7 mouse cellular contexts compared by ENCODE assay signal in genomic region chr19:27904655-27905054, GRCm38 (mm10).
DNase-seq lines count a peak whose midpoint lies in the region; ATAC-seq and TF ChIP-seq lines count a peak whose summit lies in the region.

No protein-coding gene starts in this region.

- TF ChIP-seq CTCF in C2C12 (IDR thresholded peaks at IDR 0.05; ENCODE audit: control insufficient read depth, insufficient read depth, insufficient read length) (no peak), G1E (IDR thresholded peaks at IDR 0.05; ENCODE audit: low read depth, low read length) (no peak)

- no peak overlapping the region for H3K4me2 ChIP-seq in intestine, embryonic 15.5 days (replicated peaks)
- no peak overlapping the region for H3K4me2 ChIP-seq in neural tube, embryonic 14.5 days (ENCODE audit: low read depth, low read length)
- H3K4me2 ChIP-seq in kidney, embryonic 16.5 days (replicated peaks; ENCODE audit: low read depth, low read length): no peak overlapping the region

- ATAC-seq in G1E (ENCODE audit: extremely low read depth, insufficient number of reproducible peaks, low FRiP score, poor library complexity, severe bottlenecking): peak; percentile 51
- ATAC-seq in intestine, embryonic 15.5 days: peak; percentile 91
- ATAC-seq in neural tube, embryonic 14.5 days (ENCODE audit: low read depth): peak; percentile 77
- ATAC-seq in kidney, embryonic 16.5 days (ENCODE audit: low FRiP score, low TSS enrichment): no peak

- 61% methylated on average over 2 of the region's 2 CpGs for WGBS in intestine, embryonic 15.5 days
- 5% methylated on average over 2 of the region's 2 CpGs for WGBS in neural tube, embryonic 14.5 days
- 48% methylated on average over 2 of the region's 2 CpGs for WGBS in kidney, embryonic 16.5 days

- H3K36me3 ChIP-seq in C2C12 (ENCODE audit: control insufficient read depth, insufficient read depth) (no peaks in the 10 kb centered on the region), G1E (replicated peaks) (peaks cover 5% of the 10 kb centered on the region)
- no peaks in the 10 kb centered on the region for H3K36me3 ChIP-seq in intestine, embryonic 15.5 days
- H3K36me3 ChIP-seq in neural tube, embryonic 14.5 days (ENCODE audit: control insufficient read depth, insufficient read depth, low read length): no peaks in the 10 kb centered on the region
- no peaks in the 10 kb centered on the region for H3K36me3 ChIP-seq in kidney, embryonic 16.5 days (ENCODE audit: insufficient read depth, low read length)

- H3K9me3 ChIP-seq in G1E (replicated peaks): no peaks in the 10 kb centered on the region
- H3K9me3 ChIP-seq in intestine, embryonic 15.5 days: no peaks in the 10 kb centered on the region
- no peaks in the 10 kb centered on the region for H3K9me3 ChIP-seq in neural tube, embryonic 14.5 days (ENCODE audit: control insufficient read depth, low read length)
- no peaks in the 10 kb centered on the region for H3K9me3 ChIP-seq in kidney, embryonic 16.5 days (ENCODE audit: low read length)

- no peak for DNase-seq in G1E (ENCODE audit: low spot score)
- peak; percentile 38 for DNase-seq in embryo, embryonic 9.5 days (ENCODE audit: extremely low spot score)
- DNase-seq in thymus, postnatal 36 days: no peak

- H3K27ac ChIP-seq in intestine, embryonic 15.5 days: no peak overlapping the region
- H3K27ac ChIP-seq in neural tube, embryonic 14.5 days (ENCODE audit: low read depth, low read length): no peak overlapping the region
- H3K27ac ChIP-seq in kidney, embryonic 16.5 days (ENCODE audit: low read length): no peak overlapping the region

- H3K79me2 ChIP-seq in C2C12 (ENCODE audit: control insufficient read depth, insufficient read depth): peaks cover 18% of the 10 kb centered on the region

- H3K9ac ChIP-seq in intestine, embryonic 15.5 days: no peak overlapping the region
- H3K9ac ChIP-seq in neural tube, embryonic 14.5 days (replicated peaks; ENCODE audit: low read depth, low read length): no peak overlapping the region
- no peak overlapping the region for H3K9ac ChIP-seq in kidney, embryonic 16.5 days (replicated peaks; ENCODE audit: low read length)

- H3ac ChIP-seq in C2C12 (ENCODE audit: control insufficient read depth, insufficient read length, low read depth): no peak overlapping the region

- no peak overlapping the region for H3K4me3 ChIP-seq in C2C12 (ENCODE audit: insufficient read depth, poor library complexity, severe bottlenecking)
- H3K4me3 ChIP-seq in G1E (ENCODE audit: low read depth, low read length): no peak overlapping the region
- H3K4me3 ChIP-seq in intestine, embryonic 15.5 days (replicated peaks): no peak overlapping the region
- no peak overlapping the region for H3K4me3 ChIP-seq in neural tube, embryonic 14.5 days (ENCODE audit: low read depth, low read length)
- H3K4me3 ChIP-seq in kidney, embryonic 16.5 days (ENCODE audit: low read length): no peak overlapping the region

- H3K27me3 ChIP-seq in C2C12 (ENCODE audit: control insufficient read depth, insufficient read depth, insufficient read length): no peaks in the 10 kb centered on the region
- H3K27me3 ChIP-seq in G1E (ENCODE audit: insufficient read depth, low read length): no peaks in the 10 kb centered on the region
- no peaks in the 10 kb centered on the region for H3K27me3 ChIP-seq in intestine, embryonic 15.5 days (replicated peaks)
- H3K27me3 ChIP-seq in neural tube, embryonic 14.5 days (ENCODE audit: control insufficient read depth, insufficient read depth, low read length): no peaks in the 10 kb centered on the region
- H3K27me3 ChIP-seq in kidney, embryonic 16.5 days (ENCODE audit: insufficient read depth, low read length): no peaks in the 10 kb centered on the region

- H3K4me1 ChIP-seq in G1E (ENCODE audit: insufficient read depth, low read depth, low read length): peaks cover 24% of the 10 kb centered on the region
- H3K4me1 ChIP-seq in intestine, embryonic 15.5 days (replicated peaks): no peaks in the 10 kb centered on the region
- H3K4me1 ChIP-seq in neural tube, embryonic 14.5 days (ENCODE audit: control insufficient read depth, insufficient read depth, low read length): peaks cover 5% of the 10 kb centered on the region; the same call in 1 of the 2 replicates
- H3K4me1 ChIP-seq in kidney, embryonic 16.5 days (ENCODE audit: insufficient read depth, low read length): no peaks in the 10 kb centered on the region

- peaks cover 5% of the 10 kb centered on the region for H3K79me3 ChIP-seq in C2C12 (ENCODE audit: low read depth)

TF ChIP-seq in C2C12, 6 proteins besides CTCF, POLR2A, EP300 and RAD21:
- TF ChIP-seq MYOG (IDR thresholded peaks at IDR 0.05; ENCODE audit: control insufficient read depth, extremely low read depth, insufficient read length): no peak
- TF ChIP-seq CEBPB (IDR thresholded peaks at IDR 0.05; ENCODE audit: low read depth): peak; percentile 19
